Mouse (Mus musculus) ES-Bruce4 (cell line): ENCODE measurements around the gene Sez6l2. TPM values are rescaled to one million over a fixed set of nuclear protein-coding genes. Genes with fewer than 3 reads are reported as not detected.

Source experiments
- H3K27ac ChIP-seq: 2 replicates; pipeline ENCODE4 v1.5.1; 2012; ENCODE audit warnings: low read length, inconsistent platforms; ENCODE audit not compliant: insufficient read depth
- H3K27me3 ChIP-seq: 2 replicates; pipeline ENCODE4 v1.6.1; 2012; ENCODE audit warnings: mild to moderate bottlenecking, low read length, inconsistent platforms; ENCODE audit not compliant: control insufficient read depth, poor library complexity, insufficient read depth, severe bottlenecking
- H3K36me3 ChIP-seq: 2 replicates; pipeline ENCODE4 v1.6.1; 2012; ENCODE audit warnings: inconsistent platforms, mild to moderate bottlenecking, low read length, moderate library complexity; ENCODE audit not compliant: control insufficient read depth, poor library complexity, insufficient read depth, severe bottlenecking
- H3K4me1 ChIP-seq: one replicate; pipeline ENCODE4 v1.8.1; 2011; ENCODE audit warnings: low read length; ENCODE audit not compliant: control insufficient read depth, insufficient read depth
- H3K4me3 ChIP-seq: 2 replicates; pipeline ENCODE4 v1.5.1; 2011; ENCODE audit warnings: low read depth, mild to moderate bottlenecking, low read length
- H3K9ac ChIP-seq: 2 replicates; pipeline ENCODE4 v1.6.1; 2012; ENCODE audit warnings: low read depth, mild to moderate bottlenecking, inconsistent platforms; ENCODE audit not compliant: poor library complexity, severe bottlenecking
- H3K9me3 ChIP-seq: replicated peaks from 2 replicates; pipeline ENCODE4 v1.6.1; 2012; ENCODE audit warnings: mild to moderate bottlenecking, low read length, inconsistent platforms; ENCODE audit not compliant: control insufficient read depth, poor library complexity, insufficient read depth, severe bottlenecking
- CTCF ChIP-seq: IDR thresholded peaks from one replicate; pipeline ENCODE4 v1.8.1; 2011; ENCODE audit warnings: low read depth, low read length
- EP300 ChIP-seq: IDR thresholded peaks from 2 replicates; pipeline ENCODE4 v1.6.1; 2011; ENCODE audit warnings: low read depth, low read length; ENCODE audit not compliant: insufficient read depth
- POLR2A ChIP-seq: IDR thresholded peaks from one replicate; pipeline ENCODE4 v1.8.1; 2011; ENCODE audit warnings: low read length; ENCODE audit not compliant: insufficient read depth
- polyA plus RNA-seq: library from polyadenylated mRNA; stranded (reverse); fragments of >200 nt; gene quantifications from 2 replicates; pipeline ENCODE4 v1.2.4, GENCODE M21; 2011; ENCODE audit warnings: low read depth; ENCODE audit not compliant: missing spikeins, insufficient read depth, insufficient read length

Sez6l2 gene
- polyA plus RNA-seq, 1 experiment: 1.9 TPM

GRCm38 (mm10) chr7:126922624-126923060, 27.7 kb upstream of the Sez6l2 start, which contains the start of gene Tmem219:
Tmem219 (minus strand) TSS chr7:126922917.
- H3K27ac ChIP-seq: no peak within 1 kb of the TSS
- no peak within 1 kb of the TSS for H3K9ac ChIP-seq
- H3K4me1 ChIP-seq: no peaks in the 10 kb centered on the region
- no peak within 1 kb of the TSS for H3K4me3 ChIP-seq
- H3K9me3 ChIP-seq: no peaks in the 10 kb centered on the region
- no peaks in the 10 kb centered on the region for H3K27me3 ChIP-seq
- H3K36me3 ChIP-seq: no peaks in the 10 kb centered on the region
- TF ChIP-seq CTCF (no peak), POLR2A (no peak), EP300 (no peak)

GRCm38 (mm10) chr7:126923999-126924398, 26.4 kb upstream of the Sez6l2 start:
- H3K4me3 ChIP-seq: no peak overlapping the region
- H3K27me3 ChIP-seq: no peaks in the 10 kb centered on the region
- TF ChIP-seq POLR2A (no peak), EP300 (no peak), CTCF (no peak)
- no peaks in the 10 kb centered on the region for H3K4me1 ChIP-seq
- H3K9me3 ChIP-seq: no peaks in the 10 kb centered on the region
- H3K36me3 ChIP-seq: no peaks in the 10 kb centered on the region
- H3K27ac ChIP-seq: no peak overlapping the region
- H3K9ac ChIP-seq: no peak overlapping the region

- H3K4me3 ChIP-seq: no peak overlapping the region
- H3K9ac ChIP-seq: no peak overlapping the region
- no peak for TF ChIP-seq POLR2A
- no peak for TF ChIP-seq EP300
- TF ChIP-seq CTCF: no peak
- H3K27ac ChIP-seq: no peak overlapping the region
- H3K9me3 ChIP-seq: no peaks in the 10 kb centered on the region
- H3K36me3 ChIP-seq: peaks cover 11% of the 10 kb centered on the region
- no peaks in the 10 kb centered on the region for H3K4me1 ChIP-seq
- H3K27me3 ChIP-seq: no peaks in the 10 kb centered on the region
These were observed 24.1 kb upstream of the Sez6l2 start for GRCm38 (mm10) chr7:126926299-126926698.

GRCm38 (mm10) chr7:126928384-126929037, 21.9 kb upstream of the Sez6l2 start, which contains the start of gene Kctd13:
Kctd13 (plus strand) TSS chr7:126928879.
- H3K27ac ChIP-seq: no peak within 1 kb of the TSS
- peaks cover 2% of the 10 kb centered on the region for H3K4me1 ChIP-seq
- H3K9ac ChIP-seq: peak within 1 kb of the TSS; percentile 77
- peaks cover 14% of the 10 kb centered on the region for H3K36me3 ChIP-seq
- no peaks in the 10 kb centered on the region for H3K27me3 ChIP-seq
- no peaks in the 10 kb centered on the region for H3K9me3 ChIP-seq
- peak within 1 kb of the TSS; percentile 91 for H3K4me3 ChIP-seq
- TF ChIP-seq POLR2A: peak; percentile 51
- no peak for TF ChIP-seq EP300
- no peak for TF ChIP-seq CTCF

- Histone ChIP-seq H3K4me1 (peaks cover 2% of the 10 kb centered on the region), H3K36me3 (peaks cover 17% of the 10 kb centered on the region), H3K27ac (no peak overlapping the region), H3K9ac (peak overlapping the region; percentile 77), H3K27me3 (no peaks in the 10 kb centered on the region), H3K9me3 (no peaks in the 10 kb centered on the region), H3K4me3 (peak overlapping the region; percentile 91)
- TF ChIP-seq EP300 (no peak), CTCF (no peak), POLR2A (no peak)
These were observed 21.3 kb upstream of the Sez6l2 start for GRCm38 (mm10) chr7:126929046-126929445.

GRCm38 (mm10) chr7:126932652-126933051, 17.7 kb upstream of the Sez6l2 start:
- Histone ChIP-seq H3K9me3 (no peaks in the 10 kb centered on the region), H3K27me3 (no peaks in the 10 kb centered on the region), H3K4me1 (peaks cover 2% of the 10 kb centered on the region), H3K4me3 (no peak overlapping the region), H3K9ac (no peak overlapping the region), H3K36me3 (peaks cover 34% of the 10 kb centered on the region), H3K27ac (no peak overlapping the region)
- TF ChIP-seq EP300 (no peak), POLR2A (no peak), CTCF (no peak)
